Mouse (Mus musculus): ENCODE data around the gene Hbs1l. TPM values are rescaled to one million over a fixed set of nuclear protein-coding genes. Genes with fewer than 3 reads are reported as not detected.
"Not testable (repeated sequence)": the region's sequence is repeated elsewhere in the genome, so short reads cannot be mapped to it uniquely, and the experiment has no call there.

Hbs1l gene
- total RNA-seq, 1 experiment from 2014 or later, result 115 TPM

DNA sequence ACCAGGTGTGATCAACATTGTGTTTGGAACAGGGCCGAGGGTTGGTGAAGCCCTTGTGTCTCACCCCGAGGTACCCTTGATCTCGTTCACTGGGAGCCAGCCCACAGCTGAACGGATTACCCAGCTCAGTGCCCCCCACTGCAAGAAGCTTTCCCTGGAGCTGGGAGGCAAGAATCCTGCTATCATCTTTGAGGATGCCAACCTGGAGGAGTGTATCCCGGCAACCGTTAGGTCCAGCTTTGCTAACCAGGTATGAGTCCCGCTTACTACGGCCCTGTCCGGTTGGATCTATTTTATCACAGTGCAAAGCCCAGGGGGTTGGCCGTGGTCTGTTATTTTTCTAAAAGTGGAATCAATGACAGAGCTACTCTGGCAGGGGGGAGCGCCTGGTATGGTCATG is 93.3 kb downstream of the Hbs1l start:
- no peak for ATAC-seq (replicated peaks; ENCODE audit: insufficient number of reproducible peaks, low FRiP score, low TSS enrichment, poor library complexity, severe bottlenecking)

DNA sequence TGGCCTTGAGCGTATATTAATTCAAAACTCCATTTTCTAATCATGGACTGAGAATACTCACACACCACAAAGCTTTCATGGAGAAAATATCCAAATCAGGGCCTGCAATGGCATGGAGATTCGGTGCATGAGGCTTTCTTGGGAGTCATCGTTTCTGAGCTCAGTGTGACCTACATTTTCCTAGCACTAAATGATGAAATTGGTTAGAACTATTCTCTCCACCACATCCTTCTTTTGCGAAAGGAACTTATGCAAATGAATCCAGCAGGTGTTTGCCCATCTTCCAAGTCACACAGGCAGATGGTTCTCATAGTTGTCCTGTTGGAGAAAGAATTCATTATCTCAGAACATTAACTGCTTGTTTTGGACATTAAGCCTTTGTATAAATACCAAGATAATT is 94.7 kb downstream of the Hbs1l start:
- ATAC-seq (replicated peaks; ENCODE audit: insufficient number of reproducible peaks, low FRiP score, low TSS enrichment, poor library complexity, severe bottlenecking), result no peak

- no peak for ATAC-seq (replicated peaks; ENCODE audit: insufficient number of reproducible peaks, low FRiP score, low TSS enrichment, poor library complexity, severe bottlenecking)
Measured at GRCm38 (mm10) chr10:21391286-21391685, 95.5 kb downstream of the Hbs1l start.

GRCm38 (mm10) chr10:21393390-21393789 is 97.6 kb downstream of the Hbs1l start:
- ATAC-seq (replicated peaks; ENCODE audit: insufficient number of reproducible peaks, low FRiP score, low TSS enrichment, poor library complexity, severe bottlenecking), result no peak

DNA sequence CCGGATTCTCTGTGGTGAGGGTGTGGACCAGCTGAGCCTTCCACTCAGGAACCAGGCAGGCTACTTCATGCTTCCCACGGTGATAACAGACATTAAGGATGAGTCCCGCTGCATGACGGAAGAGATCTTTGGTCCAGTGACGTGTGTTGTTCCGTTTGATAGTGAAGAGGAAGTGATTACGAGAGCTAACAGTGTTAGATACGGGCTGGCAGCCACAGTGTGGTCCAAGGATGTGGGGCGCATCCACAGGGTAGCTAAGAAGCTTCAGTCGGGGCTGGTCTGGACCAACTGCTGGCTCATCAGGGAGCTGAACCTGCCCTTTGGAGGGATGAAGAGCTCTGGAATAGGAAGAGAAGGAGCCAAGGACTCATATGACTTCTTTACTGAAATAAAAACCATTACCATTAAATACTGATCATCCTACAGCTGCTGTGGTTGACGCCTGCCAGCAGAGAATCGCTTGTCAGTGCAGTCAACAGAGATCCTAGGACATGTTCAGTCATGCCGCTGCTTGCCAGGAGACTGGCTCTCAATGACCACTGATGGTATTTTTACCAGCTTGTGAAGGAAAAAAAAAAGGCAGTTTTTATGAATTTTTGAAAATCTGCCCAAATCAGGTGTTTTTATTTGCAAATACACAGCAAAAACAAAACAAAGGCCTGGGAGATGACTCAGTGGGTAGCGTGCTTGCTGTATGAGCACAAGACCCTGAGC is 99.8 kb downstream of the Hbs1l start:
- no peak for ATAC-seq (replicated peaks; ENCODE audit: insufficient number of reproducible peaks, low FRiP score, low TSS enrichment, poor library complexity, severe bottlenecking)

GRCm38 (mm10) chr10:21398873-21399425 is 103.2 kb downstream of the Hbs1l start:
- not testable (repeated sequence) for ATAC-seq (replicated peaks; ENCODE audit: insufficient number of reproducible peaks, low FRiP score, low TSS enrichment, poor library complexity, severe bottlenecking)

- no peak for ATAC-seq (replicated peaks; ENCODE audit: insufficient number of reproducible peaks, low FRiP score, low TSS enrichment, poor library complexity, severe bottlenecking)
Measured at GRCm38 (mm10) chr10:21399622-21400021, 103.8 kb downstream of the Hbs1l start.

DNA sequence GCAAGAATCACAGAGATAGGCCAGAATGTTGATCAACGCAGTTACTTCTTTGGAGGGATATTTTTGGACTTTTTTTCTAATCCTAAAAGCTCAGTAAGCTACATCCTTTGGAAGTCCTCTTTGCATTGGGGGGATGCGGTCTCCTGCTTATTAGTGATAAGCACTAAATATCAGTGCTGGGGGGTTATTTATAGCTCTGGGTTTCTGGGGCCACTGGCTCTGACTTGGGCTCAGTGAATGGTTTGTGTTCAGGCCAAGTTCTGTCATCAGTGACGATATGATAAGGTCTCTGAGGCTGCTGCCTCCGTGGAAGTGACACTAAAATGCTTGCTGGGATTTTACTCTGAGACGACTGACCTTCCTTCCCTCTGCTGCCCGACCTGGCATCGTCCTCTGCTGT is 104.3 kb downstream of the Hbs1l start:
- ATAC-seq (replicated peaks; ENCODE audit: insufficient number of reproducible peaks, low FRiP score, low TSS enrichment, poor library complexity, severe bottlenecking), result no peak

- no peak for ATAC-seq (replicated peaks; ENCODE audit: insufficient number of reproducible peaks, low FRiP score, low TSS enrichment, poor library complexity, severe bottlenecking)
Measured at GRCm38 (mm10) chr10:21400453-21400852, 104.7 kb downstream of the Hbs1l start.

GRCm38 (mm10) chr10:21401259-21401658 is 105.5 kb downstream of the Hbs1l start:
- no peak for ATAC-seq (replicated peaks; ENCODE audit: insufficient number of reproducible peaks, low FRiP score, low TSS enrichment, poor library complexity, severe bottlenecking)

- ATAC-seq (replicated peaks; ENCODE audit: insufficient number of reproducible peaks, low FRiP score, low TSS enrichment, poor library complexity, severe bottlenecking), result no peak
Measured at GRCm38 (mm10) chr10:21404822-21405221, 109.0 kb downstream of the Hbs1l start.

- no peak for ATAC-seq (replicated peaks; ENCODE audit: insufficient number of reproducible peaks, low FRiP score, low TSS enrichment, poor library complexity, severe bottlenecking)
Measured at GRCm38 (mm10) chr10:21405707-21406534, 110.1 kb downstream of the Hbs1l start.

- ATAC-seq (replicated peaks; ENCODE audit: insufficient number of reproducible peaks, low FRiP score, low TSS enrichment, poor library complexity, severe bottlenecking), result no peak
Measured at GRCm38 (mm10) chr10:21410711-21411110, 114.9 kb downstream of the Hbs1l start.

GRCm38 (mm10) chr10:21411621-21412205 is 115.9 kb downstream of the Hbs1l start:
- no peak for ATAC-seq (replicated peaks; ENCODE audit: insufficient number of reproducible peaks, low FRiP score, low TSS enrichment, poor library complexity, severe bottlenecking)

GRCm38 (mm10) chr10:21415031-21415430 is 119.3 kb downstream of the Hbs1l start:
- ATAC-seq (replicated peaks; ENCODE audit: insufficient number of reproducible peaks, low FRiP score, low TSS enrichment, poor library complexity, severe bottlenecking), result no peak

DNA sequence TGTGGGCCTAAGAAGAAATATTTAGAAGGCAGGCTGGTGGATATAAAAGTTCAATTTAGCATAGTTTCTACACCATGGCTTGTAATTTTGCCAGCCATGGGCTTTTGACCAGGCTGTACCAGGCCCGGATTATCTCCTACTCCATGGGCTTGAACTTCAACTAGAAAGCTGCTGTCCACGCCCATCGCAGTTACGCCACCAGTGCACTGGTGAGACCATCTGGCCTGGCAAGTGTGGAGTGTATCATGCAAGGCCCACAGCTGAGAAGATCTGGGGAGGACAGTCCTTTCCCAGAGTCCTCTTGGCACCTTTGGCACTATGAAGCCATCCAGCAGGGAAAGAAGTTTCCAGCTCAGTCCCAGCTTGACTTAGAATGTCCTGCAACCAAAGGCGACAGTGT is 120.4 kb downstream of the Hbs1l start:
- ATAC-seq (replicated peaks; ENCODE audit: insufficient number of reproducible peaks, low FRiP score, low TSS enrichment, poor library complexity, severe bottlenecking), result no peak

Data from monocyte, adult 5-6 weeks (primary cell).